Mouse (Mus musculus) E14TG2a.4 (cell line): ENCODE measurements at regions not wholly inside any gene's neighbourhood (a gene's known extent, or its start where the extent isn't known, plus 50 kb on each side); places are given as distances from the start of the nearest gene placed in this dataset.

Experiments
- CTCF ChIP-seq: conservative IDR thresholded peaks from 2 replicates; pipeline ENCODE4 v1.5.1; 2014; ENCODE audit warnings: low read length
- POU5F1 ChIP-seq: IDR thresholded peaks from 2 replicates; pipeline ENCODE4 v1.6.1; 2014; ENCODE audit warnings: low read length, borderline replicate concordance

DNA sequence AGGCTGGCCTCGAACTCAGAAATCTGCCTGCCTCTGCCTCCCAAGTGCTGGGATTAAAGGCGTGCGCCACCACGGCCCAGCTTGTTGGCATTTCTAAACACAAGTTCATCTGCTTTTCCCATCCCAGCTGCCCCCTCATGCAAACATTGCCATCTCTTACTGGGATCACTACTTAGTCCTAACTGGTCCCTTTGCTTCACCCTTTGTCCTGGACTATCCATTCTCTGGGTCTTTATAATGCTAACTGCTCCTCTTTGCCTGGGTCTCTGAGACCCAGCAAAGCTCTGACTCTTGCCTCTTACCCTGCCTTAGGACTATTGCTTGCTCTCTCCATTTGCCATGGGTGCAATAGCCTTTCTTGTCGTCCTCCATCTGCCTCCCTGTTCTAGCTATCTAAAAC, 103.7 kb downstream of the Dad1 start:
- TF ChIP-seq CTCF (no peak), POU5F1 (no peak)
